ENCODE assay signal across 14 mouse cellular contexts in genomic region chr13:41085140-41085539, GRCm38 (mm10). TPM values are rescaled to one million over a fixed set of nuclear protein-coding genes. Genes with fewer than 3 reads are reported as not detected.
DNase-seq lines count a peak whose midpoint lies in the region; ATAC-seq and TF ChIP-seq lines count a peak whose summit lies in the region.
"Had no signal": no experiment of that assay in that cellular context is flagged by ENCODE, and none has a peak within 500 bp of the region (broad histone marks: within the 10 kb centered on the region; RNA-seq: fewer than 3 reads in every experiment).

No protein-coding gene starts in this region.

- WGBS in heart, adult 2 months = 19% methylated on average over 2 of the region's 2 CpGs
- 19% methylated on average over 2 of the region's 2 CpGs for WGBS in midbrain, embryonic 11.5 days
- 27% methylated on average over 2 of the region's 2 CpGs for WGBS in midbrain, embryonic 13.5 days
- 14% methylated on average over 2 of the region's 2 CpGs for WGBS in stomach, postnatal 0 days

- no peak for TF ChIP-seq POLR2A in heart, adult 2 months (IDR thresholded peaks at IDR 0.05; ENCODE audit: insufficient read depth, low read depth, low read length)

- H3K9me3 ChIP-seq in midbrain, embryonic 11.5 days (ENCODE audit: control insufficient read depth, low read length) = no peaks in the 10 kb centered on the region
- H3K9me3 ChIP-seq in midbrain, embryonic 13.5 days = no peaks in the 10 kb centered on the region
- H3K9me3 ChIP-seq in stomach, postnatal 0 days (ENCODE audit: control insufficient read depth, low read length) = no peaks in the 10 kb centered on the region
- H3K9me3 ChIP-seq: neural tube, embryonic 15.5 days had no signal

- no peak overlapping the region for H3K4me2 ChIP-seq in midbrain, embryonic 11.5 days
- no peak overlapping the region for H3K4me2 ChIP-seq in midbrain, embryonic 13.5 days (replicated peaks)
- H3K4me2 ChIP-seq in stomach, postnatal 0 days (replicated peaks; ENCODE audit: low read depth) = no peak overlapping the region
- H3K4me2 ChIP-seq: neural tube, embryonic 15.5 days had no signal

- H3K9ac ChIP-seq in heart, adult 2 months (ENCODE audit: low read depth, low read length) = no peak overlapping the region
- H3K9ac ChIP-seq in midbrain, embryonic 11.5 days (ENCODE audit: low read length) = no peak overlapping the region
- no peak overlapping the region for H3K9ac ChIP-seq in midbrain, embryonic 13.5 days (replicated peaks)
- no peak overlapping the region for H3K9ac ChIP-seq in stomach, postnatal 0 days (ENCODE audit: low read length)
- H3K9ac ChIP-seq: neural tube, embryonic 15.5 days had no signal

- no peak for TF ChIP-seq EP300 in heart, adult 2 months (IDR thresholded peaks at IDR 0.05; ENCODE audit: insufficient read depth, low read depth, low read length)
- no peak for TF ChIP-seq EP300 in stomach, postnatal 0 days (optimal IDR thresholded peaks at IDR 0.05)

- no peaks in the 10 kb centered on the region; the same call in 1 of the 2 replicates for H3K27me3 ChIP-seq in heart, adult 2 months (ENCODE audit: control insufficient read depth, insufficient read depth, low read length)
- H3K27me3 ChIP-seq in midbrain, embryonic 11.5 days (ENCODE audit: control insufficient read depth, insufficient read depth, low read length) = no peaks in the 10 kb centered on the region
- peaks cover 10% of the 10 kb centered on the region for H3K27me3 ChIP-seq in midbrain, embryonic 13.5 days
- H3K27me3 ChIP-seq in stomach, postnatal 0 days (ENCODE audit: control insufficient read depth, insufficient read depth, low read length) = no peaks in the 10 kb centered on the region

- H3K4me3 ChIP-seq in heart, adult 2 months = no peak overlapping the region
- H3K4me3 ChIP-seq in midbrain, embryonic 11.5 days (ENCODE audit: low read depth, low read length) = no peak overlapping the region
- H3K4me3 ChIP-seq in midbrain, embryonic 13.5 days (replicated peaks) = no peak overlapping the region
- H3K4me3 ChIP-seq in stomach, postnatal 0 days (ENCODE audit: low read depth, low read length) = no peak overlapping the region
- H3K4me3 ChIP-seq: neural tube, embryonic 15.5 days had no signal

- TF ChIP-seq CTCF in heart, adult 2 months (IDR thresholded peaks at IDR 0.05) = peak; percentile 68
- TF ChIP-seq CTCF in stomach, postnatal 0 days (IDR thresholded peaks at IDR 0.05; ENCODE audit: low read depth) = peak; percentile 82

- no peak for DNase-seq in heart, adult 2 months
- DNase-seq in heart, postnatal 14 days = no peak
- peak; percentile 80 for DNase-seq in midbrain, embryonic 11.5 days (ENCODE audit: low spot score, missing footprints)
- DNase-seq in c-Kit-negative CD71-positive TER-119-positive erythroid progenitor cells, embryonic 14.5 days (ENCODE audit: low read depth, low spot score) = peak; percentile 19
- DNase-seq in stomach, postnatal 0 days (ENCODE audit: low spot score) = no peak
- no peak for DNase-seq in thymus, postnatal 4 days
- no peak for DNase-seq in cerebellum, adult 11 months
- DNase-seq: layer of hippocampus, postnatal 36 days; lung, postnatal 4 days had no signal

- intact Hi-C loops in heart, adult 2 months (cut with DNase I) = loop anchor here (2.0 kb wide), 1 partner anchor 154 kb away; no protein-coding TSS in a partner anchor
- intact Hi-C loops in heart, postnatal 14 days (cut with DNase I) = loop anchor here (5.0 kb wide), 1 partner anchor 152 kb away; no protein-coding TSS in a partner anchor

- H3K27ac ChIP-seq in heart, adult 2 months = no peak overlapping the region
- H3K27ac ChIP-seq in midbrain, embryonic 11.5 days (ENCODE audit: low read depth, low read length) = no peak overlapping the region
- no peak overlapping the region for H3K27ac ChIP-seq in midbrain, embryonic 13.5 days
- H3K27ac ChIP-seq in stomach, postnatal 0 days (replicated peaks) = no peak overlapping the region
- H3K27ac ChIP-seq: neural tube, embryonic 15.5 days had no signal

- no peaks in the 10 kb centered on the region for H3K79me2 ChIP-seq in heart, adult 2 months (replicated peaks; ENCODE audit: control insufficient read depth, insufficient read depth, low read length)

- ATAC-seq in midbrain, embryonic 11.5 days (ENCODE audit: low FRiP score) = no peak
- no peak for ATAC-seq in midbrain, embryonic 13.5 days
- no peak for ATAC-seq in stomach, postnatal 0 days (ENCODE audit: low FRiP score, low TSS enrichment)
- ATAC-seq: hindbrain, embryonic 16.5 days had no signal

- H3K36me3 ChIP-seq in heart, adult 2 months (ENCODE audit: control insufficient read depth, insufficient read depth, low read length) = no peaks in the 10 kb centered on the region
- no peaks in the 10 kb centered on the region for H3K36me3 ChIP-seq in midbrain, embryonic 11.5 days (ENCODE audit: control insufficient read depth, insufficient read depth, low read length)
- H3K36me3 ChIP-seq in midbrain, embryonic 13.5 days = no peaks in the 10 kb centered on the region
- no peaks in the 10 kb centered on the region for H3K36me3 ChIP-seq in stomach, postnatal 0 days (ENCODE audit: control insufficient read depth, insufficient read depth, low read length)
- H3K36me3 ChIP-seq: neural tube, embryonic 15.5 days had no signal

- no peaks in the 10 kb centered on the region for H3K4me1 ChIP-seq in heart, adult 2 months (ENCODE audit: control insufficient read depth, insufficient read depth, low read length)
- H3K4me1 ChIP-seq in midbrain, embryonic 11.5 days (ENCODE audit: control insufficient read depth, insufficient read depth, low read length) = no peaks in the 10 kb centered on the region
- no peaks in the 10 kb centered on the region for H3K4me1 ChIP-seq in midbrain, embryonic 13.5 days (replicated peaks)
- no peaks in the 10 kb centered on the region for H3K4me1 ChIP-seq in stomach, postnatal 0 days (replicated peaks; ENCODE audit: control insufficient read depth, insufficient read depth)
- H3K4me1 ChIP-seq: neural tube, embryonic 15.5 days had no signal

RNA-seq across cellular contexts. Expression of gene Mak, which starts 5.6 kb away (rescaled TPM):
- not detected for total RNA-seq in heart, adult 2 months (2021)
- polyA plus RNA-seq in heart, adult 2 months (2012; rRNA removed) = 0.25 TPM in 1 of 2 replicates, not detected in the other
- under 1 TPM in 1 of 2 experiments, not detected in 1; 0.19 TPM for total RNA-seq in heart, postnatal 14 days (2021)
- 0.61 TPM in 2 replicates for polyA plus RNA-seq in midbrain, embryonic 11.5 days (2014; fragmentation: Nextera tagmentation; extraction: Ambion mirVana)
- polyA plus RNA-seq in midbrain, embryonic 13.5 days (2015; fragmentation: Nextera tagmentation; extraction: Ambion mirVana) = 0.73 and 0.79 TPM in 2 replicates
- 0.23 and 0.24 TPM in 2 replicates for polyA plus RNA-seq in stomach, postnatal 0 days (2015; fragmentation: Nextera tagmentation; extraction: Ambion mirVana)
- total RNA-seq: gastrocnemius, postnatal 4 days had no signal

RNA-seq across cellular contexts. Expression of gene Gcm2, which starts 25.7 kb away (rescaled TPM):
- not detected for total RNA-seq in heart, adult 2 months (2021)
- polyA plus RNA-seq in heart, adult 2 months (2012; rRNA removed) = not detected in 2 replicates
- not detected for total RNA-seq in heart, postnatal 14 days (2021)
- not detected in 2 replicates for polyA plus RNA-seq in midbrain, embryonic 11.5 days (2014; fragmentation: Nextera tagmentation; extraction: Ambion mirVana)
- not detected in 2 replicates for polyA plus RNA-seq in midbrain, embryonic 13.5 days (2015; fragmentation: Nextera tagmentation; extraction: Ambion mirVana)
- not detected in 2 replicates for polyA plus RNA-seq in stomach, postnatal 0 days (2015; fragmentation: Nextera tagmentation; extraction: Ambion mirVana)
- total RNA-seq: gastrocnemius, postnatal 4 days; layer of hippocampus, postnatal 36 days had no signal
- polyA plus RNA-seq: hindbrain, embryonic 16.5 days; neural tube, embryonic 15.5 days; stomach, embryonic 16.5 days had no signal

RNA-seq across cellular contexts. Expression of gene Sycp2l, which starts 29.0 kb away (rescaled TPM):
- total RNA-seq in heart, adult 2 months (2021) = not detected
- not detected in 2 replicates for polyA plus RNA-seq in heart, adult 2 months (2012; rRNA removed)
- total RNA-seq in heart, postnatal 14 days (2021) = not detected
- polyA plus RNA-seq in midbrain, embryonic 11.5 days (2014; fragmentation: Nextera tagmentation; extraction: Ambion mirVana) = not detected in 2 replicates
- polyA plus RNA-seq in midbrain, embryonic 13.5 days (2015; fragmentation: Nextera tagmentation; extraction: Ambion mirVana) = not detected in 2 replicates
- 0.11 and 0.23 TPM in 2 replicates for polyA plus RNA-seq in stomach, postnatal 0 days (2015; fragmentation: Nextera tagmentation; extraction: Ambion mirVana)
- total RNA-seq: gastrocnemius, postnatal 4 days; layer of hippocampus, postnatal 36 days had no signal
- polyA plus RNA-seq: neural tube, embryonic 15.5 days had no signal

Comparison
In these comparisons a context has a peak if more than half of its experiments do, and no peak if none do; other contexts are left out.
1. DNase-seq: peak in midbrain, embryonic 11.5 days (single experiment) and c-Kit-negative CD71-positive TER-119-positive erythroid progenitor cells, embryonic 14.5 days (single experiment); none in heart, adult 2 months (0 of 2), heart, postnatal 14 days (0 of 2), stomach, postnatal 0 days (single experiment), thymus, postnatal 4 days (single experiment) and cerebellum, adult 11 months (single experiment).